Mouse (Mus musculus): Measurements from ENCODE around the gene Tfg.

- no peak for TF ChIP-seq TAL1 (conservative IDR thresholded peaks at IDR 0.05; ENCODE audit: low read depth, low read length)
- no peak for TF ChIP-seq CTCF (IDR thresholded peaks at IDR 0.05; ENCODE audit: low read depth, low read length)
- TF ChIP-seq GATA1 (IDR thresholded peaks at IDR 0.05; ENCODE audit: borderline replicate concordance, low read length): no peak
- TF ChIP-seq GATA2 (IDR thresholded peaks at IDR 0.05; ENCODE audit: borderline replicate concordance, low read depth, low read length): no peak
Measured at GRCm38 (mm10) chr16:56681010-56681645, 36.1 kb downstream of the Tfg start.
